Mouse (Mus musculus) c-Kit-positive CD71-negative TER-119-negative erythroid progenitor cells, embryonic 14.5 days (primary cell): ENCODE results near the gene Gm21954.

Source experiments
- DNase-seq: peaks from one replicate; pipeline ENCODE4 v3.0.0-alpha.2; 2013; ENCODE audit warnings: low read depth

The Gm21954 gene

GRCm38 (mm10) chr3:55472110-55472509 lies at the start of gene Gm21954:
Gene Gm21954, minus strand, starts transcription at chr3:55472210.
- DNase-seq, result no peak

GRCm38 (mm10) chr3:55521776-55522175 lies 49.8 kb upstream of the Gm21954 start:
- no peak for DNase-seq

- peak; percentile 50 for DNase-seq
These were observed 48.5 kb upstream of the Gm21954 start for GRCm38 (mm10) chr3:55520240-55521180.

- DNase-seq, result no peak
These were observed 45.5 kb upstream of the Gm21954 start for GRCm38 (mm10) chr3:55517454-55518014.

- DNase-seq, result no peak
These were observed 44.0 kb upstream of the Gm21954 start for GRCm38 (mm10) chr3:55515966-55516365.

GRCm38 (mm10) chr3:55511658-55512057 lies 39.6 kb upstream of the Gm21954 start:
- DNase-seq, result no peak

GRCm38 (mm10) chr3:55510198-55510597 lies 38.2 kb upstream of the Gm21954 start:
- DNase-seq, result no peak

GRCm38 (mm10) chr3:55499298-55499697 lies 27.3 kb upstream of the Gm21954 start:
- DNase-seq, result no peak

GRCm38 (mm10) chr3:55496462-55496941 lies 24.5 kb upstream of the Gm21954 start:
- DNase-seq, result no peak

GRCm38 (mm10) chr3:55495866-55496265 lies 23.9 kb upstream of the Gm21954 start:
- no peak for DNase-seq

GRCm38 (mm10) chr3:55495231-55495630 lies 23.2 kb upstream of the Gm21954 start:
- no peak for DNase-seq

GRCm38 (mm10) chr3:55494348-55494747 lies 22.3 kb upstream of the Gm21954 start:
- no peak for DNase-seq

- DNase-seq, result no peak
These were observed 20.0 kb upstream of the Gm21954 start for GRCm38 (mm10) chr3:55492021-55492420.

GRCm38 (mm10) chr3:55489231-55489990 lies 17.4 kb upstream of the Gm21954 start:
- no peak for DNase-seq

- DNase-seq, result no peak
These were observed 11.3 kb upstream of the Gm21954 start for GRCm38 (mm10) chr3:55483328-55483727.

- no peak for DNase-seq
These were observed 9.1 kb upstream of the Gm21954 start for GRCm38 (mm10) chr3:55481140-55481539.

- no peak for DNase-seq
These were observed 7.3 kb upstream of the Gm21954 start for GRCm38 (mm10) chr3:55479306-55479705.

GRCm38 (mm10) chr3:55476694-55477093 lies 4.7 kb upstream of the Gm21954 start:
- no peak for DNase-seq

GRCm38 (mm10) chr3:55473146-55473545 lies 1.1 kb upstream of the Gm21954 start:
- no peak for DNase-seq

- no peak for DNase-seq
These were observed 5.7 kb downstream of the Gm21954 start for GRCm38 (mm10) chr3:55466348-55466747.

GRCm38 (mm10) chr3:55465785-55466184 lies 6.2 kb downstream of the Gm21954 start:
- no peak for DNase-seq

GRCm38 (mm10) chr3:55464226-55464625 lies 7.8 kb downstream of the Gm21954 start:
- no peak for DNase-seq
